Mouse (Mus musculus) natural killer cell, adult 2 months (primary cell): Measurements from ENCODE around the gene Catsper4.

Experiments used
- DNase-seq, 2 experiments: peaks; one replicate each; pipeline ENCODE4 v3.0.0; 2022; ENCODE audit warnings: low spot score in 2 of 2

Catsper4 gene

DNA sequence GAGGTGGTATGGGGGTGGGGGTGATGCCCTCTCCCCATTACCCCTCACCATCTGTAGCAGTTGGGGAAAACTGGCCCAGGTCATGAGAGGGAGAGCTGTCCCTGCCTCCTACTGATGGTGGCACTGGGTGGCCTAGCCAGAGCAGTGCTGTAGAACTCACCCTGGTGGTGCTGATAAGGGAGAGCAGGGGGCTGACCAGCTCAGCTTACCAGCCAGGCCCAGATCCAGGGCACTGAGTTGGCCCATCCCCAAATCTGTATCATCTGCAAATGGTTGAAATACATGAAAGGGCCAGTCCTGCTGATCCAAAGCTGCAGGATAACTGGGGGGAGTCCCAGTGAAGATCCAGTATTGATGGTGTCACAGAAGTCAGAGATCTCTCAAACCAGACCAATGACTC lies 45.4 kb downstream of the Catsper4 start:
- no peak for DNase-seq

- DNase-seq = no peak
Measured at GRCm38 (mm10) chr4:134181112-134181511, 46.1 kb downstream of the Catsper4 start.

DNA sequence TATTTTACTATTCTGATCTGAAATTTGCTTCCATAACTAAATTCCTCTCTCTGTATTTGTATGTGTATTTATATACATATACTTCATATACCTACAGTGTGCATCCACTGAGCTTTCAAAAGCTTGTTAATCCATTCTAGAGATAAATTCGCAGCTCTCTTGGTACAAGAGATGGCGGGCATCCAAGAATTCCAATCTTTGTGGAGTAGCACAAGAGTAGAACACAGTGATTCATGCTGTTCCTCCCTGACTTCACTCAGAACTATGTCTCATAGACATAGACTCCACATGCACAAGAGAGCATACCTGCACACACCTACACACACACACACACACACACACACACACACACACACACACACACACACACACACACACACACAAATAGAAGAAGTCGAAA lies 54.8 kb downstream of the Catsper4 start:
- DNase-seq = no peak

- DNase-seq = no peak
Measured at GRCm38 (mm10) chr4:134166906-134167305, 60.3 kb downstream of the Catsper4 start.

GRCm38 (mm10) chr4:134165548-134166465 lies 61.4 kb downstream of the Catsper4 start:
- DNase-seq = no peak

- no peak for DNase-seq
Measured at GRCm38 (mm10) chr4:134165024-134165423, 62.2 kb downstream of the Catsper4 start.

GRCm38 (mm10) chr4:134164591-134164990 lies 62.6 kb downstream of the Catsper4 start:
- no peak for DNase-seq
